Mouse (Mus musculus): ENCODE results near the gene Lemd1. TPM values are rescaled to one million over a fixed set of nuclear protein-coding genes. Genes with fewer than 3 reads are reported as not detected.
A peak's percentile ranks its signal among the peaks of the same experiment; 100 is the strongest.

The Lemd1 gene
- polyA plus RNA-seq, 1 experiment = not detected

- Histone ChIP-seq H3K27me3 (ENCODE audit: control insufficient read depth, insufficient read depth, low read length) (no peaks in the 10 kb centered on the region), H3K27ac (ENCODE audit: control insufficient read depth, insufficient read depth, low read length) (no peak overlapping the region), H3K4me3 (ENCODE audit: control insufficient read depth, insufficient read depth, low read length) (no peak overlapping the region), H3K4me1 (replicated peaks; ENCODE audit: control insufficient read depth, insufficient read depth, low read length) (no peaks in the 10 kb centered on the region; the same call in 1 of the 2 replicates), H3K36me3 (ENCODE audit: control insufficient read depth, insufficient read depth, low read length) (no peaks in the 10 kb centered on the region)
- DNase-seq = no peak
- TF ChIP-seq POLR2A (IDR thresholded peaks at IDR 0.05; ENCODE audit: control insufficient read depth, extremely low read depth, insufficient read depth, low read length, poor library complexity) = no peak
- WGBS = 63% methylated on average over 12 of the region's 12 CpGs
These were observed 20.4 kb downstream of the Lemd1 start for GRCm38 (mm10) chr1:132211672-132212071.

- no peak overlapping the region for H3K4me3 ChIP-seq (ENCODE audit: control insufficient read depth, insufficient read depth, low read length)
- no peak overlapping the region for H3K27ac ChIP-seq (ENCODE audit: control insufficient read depth, insufficient read depth, low read length)
- H3K27me3 ChIP-seq (ENCODE audit: control insufficient read depth, insufficient read depth, low read length) = no peaks in the 10 kb centered on the region
- H3K4me1 ChIP-seq (replicated peaks; ENCODE audit: control insufficient read depth, insufficient read depth, low read length) = no peaks in the 10 kb centered on the region; the same call in 1 of the 2 replicates
- 10% methylated on average over 20 of the region's 20 CpGs for WGBS
- no peaks in the 10 kb centered on the region for H3K36me3 ChIP-seq (ENCODE audit: control insufficient read depth, insufficient read depth, low read length)
- peak; percentile 22 for DNase-seq
- no peak for TF ChIP-seq POLR2A (IDR thresholded peaks at IDR 0.05; ENCODE audit: control insufficient read depth, extremely low read depth, insufficient read depth, low read length, poor library complexity)
- TF ChIP-seq CTCF (IDR thresholded peaks at IDR 0.05; ENCODE audit: borderline replicate concordance, control insufficient read depth, extremely low read depth, insufficient read depth, low read length, poor library complexity) = peak; percentile 69; the same call in 1 of the 2 replicates
These were observed 21.0 kb downstream of the Lemd1 start for GRCm38 (mm10) chr1:132212218-132212617.

- no peak for DNase-seq
- Histone ChIP-seq H3K4me3 (ENCODE audit: control insufficient read depth, insufficient read depth, low read length) (no peak overlapping the region), H3K27ac (ENCODE audit: control insufficient read depth, insufficient read depth, low read length) (no peak overlapping the region), H3K4me1 (replicated peaks; ENCODE audit: control insufficient read depth, insufficient read depth, low read length) (no peaks in the 10 kb centered on the region; the same call in 1 of the 2 replicates), H3K27me3 (ENCODE audit: control insufficient read depth, insufficient read depth, low read length) (no peaks in the 10 kb centered on the region), H3K36me3 (ENCODE audit: control insufficient read depth, insufficient read depth, low read length) (no peaks in the 10 kb centered on the region)
- no peak for TF ChIP-seq POLR2A (IDR thresholded peaks at IDR 0.05; ENCODE audit: control insufficient read depth, extremely low read depth, insufficient read depth, low read length, poor library complexity)
- TF ChIP-seq CTCF (IDR thresholded peaks at IDR 0.05; ENCODE audit: borderline replicate concordance, control insufficient read depth, extremely low read depth, insufficient read depth, low read length, poor library complexity) = no peak
- 69% methylated on average over 6 of the region's 6 CpGs for WGBS
These were observed 21.8 kb downstream of the Lemd1 start for GRCm38 (mm10) chr1:132213076-132213475.

- no peak for DNase-seq
- no peak overlapping the region for H3K27ac ChIP-seq (ENCODE audit: control insufficient read depth, insufficient read depth, low read length)
- H3K27me3 ChIP-seq (ENCODE audit: control insufficient read depth, insufficient read depth, low read length) = no peaks in the 10 kb centered on the region
- TF ChIP-seq CTCF (IDR thresholded peaks at IDR 0.05; ENCODE audit: borderline replicate concordance, control insufficient read depth, extremely low read depth, insufficient read depth, low read length, poor library complexity) = no peak
- TF ChIP-seq POLR2A (IDR thresholded peaks at IDR 0.05; ENCODE audit: control insufficient read depth, extremely low read depth, insufficient read depth, low read length, poor library complexity) = no peak
- H3K4me1 ChIP-seq (replicated peaks; ENCODE audit: control insufficient read depth, insufficient read depth, low read length) = no peaks in the 10 kb centered on the region; the same call in 1 of the 2 replicates
- H3K4me3 ChIP-seq (ENCODE audit: control insufficient read depth, insufficient read depth, low read length) = no peak overlapping the region
- no peaks in the 10 kb centered on the region for H3K36me3 ChIP-seq (ENCODE audit: control insufficient read depth, insufficient read depth, low read length)
- WGBS = 81% methylated on average over 3 of the region's 3 CpGs
These were observed 25.0 kb downstream of the Lemd1 start for GRCm38 (mm10) chr1:132216276-132216675.

- Histone ChIP-seq H3K27me3 (ENCODE audit: control insufficient read depth, insufficient read depth, low read length) (no peaks in the 10 kb centered on the region), H3K4me1 (replicated peaks; ENCODE audit: control insufficient read depth, insufficient read depth, low read length) (no peaks in the 10 kb centered on the region), H3K27ac (ENCODE audit: control insufficient read depth, insufficient read depth, low read length) (no peak overlapping the region), H3K36me3 (ENCODE audit: control insufficient read depth, insufficient read depth, low read length) (no peaks in the 10 kb centered on the region), H3K4me3 (ENCODE audit: control insufficient read depth, insufficient read depth, low read length) (no peak overlapping the region)
- 64% methylated on average over 2 of the region's 2 CpGs for WGBS
- no peak for TF ChIP-seq CTCF (IDR thresholded peaks at IDR 0.05; ENCODE audit: borderline replicate concordance, control insufficient read depth, extremely low read depth, insufficient read depth, low read length, poor library complexity)
- no peak for TF ChIP-seq POLR2A (IDR thresholded peaks at IDR 0.05; ENCODE audit: control insufficient read depth, extremely low read depth, insufficient read depth, low read length, poor library complexity)
- DNase-seq = no peak
These were observed 30.4 kb downstream of the Lemd1 start for GRCm38 (mm10) chr1:132221627-132222026.

- WGBS = 50% methylated on average over 6 of the region's 6 CpGs
- DNase-seq = no peak
- Histone ChIP-seq H3K36me3 (ENCODE audit: control insufficient read depth, insufficient read depth, low read length) (no peaks in the 10 kb centered on the region), H3K4me1 (replicated peaks; ENCODE audit: control insufficient read depth, insufficient read depth, low read length) (no peaks in the 10 kb centered on the region), H3K27ac (ENCODE audit: control insufficient read depth, insufficient read depth, low read length) (no peak overlapping the region), H3K4me3 (ENCODE audit: control insufficient read depth, insufficient read depth, low read length) (no peak overlapping the region), H3K27me3 (ENCODE audit: control insufficient read depth, insufficient read depth, low read length) (no peaks in the 10 kb centered on the region)
- TF ChIP-seq POLR2A (IDR thresholded peaks at IDR 0.05; ENCODE audit: control insufficient read depth, extremely low read depth, insufficient read depth, low read length, poor library complexity) = no peak
- TF ChIP-seq CTCF (IDR thresholded peaks at IDR 0.05; ENCODE audit: borderline replicate concordance, control insufficient read depth, extremely low read depth, insufficient read depth, low read length, poor library complexity) = no peak
These were observed 30.9 kb downstream of the Lemd1 start for GRCm38 (mm10) chr1:132222166-132222565.
